Mouse (Mus musculus): ENCODE results near the gene Prkd1.

DNA sequence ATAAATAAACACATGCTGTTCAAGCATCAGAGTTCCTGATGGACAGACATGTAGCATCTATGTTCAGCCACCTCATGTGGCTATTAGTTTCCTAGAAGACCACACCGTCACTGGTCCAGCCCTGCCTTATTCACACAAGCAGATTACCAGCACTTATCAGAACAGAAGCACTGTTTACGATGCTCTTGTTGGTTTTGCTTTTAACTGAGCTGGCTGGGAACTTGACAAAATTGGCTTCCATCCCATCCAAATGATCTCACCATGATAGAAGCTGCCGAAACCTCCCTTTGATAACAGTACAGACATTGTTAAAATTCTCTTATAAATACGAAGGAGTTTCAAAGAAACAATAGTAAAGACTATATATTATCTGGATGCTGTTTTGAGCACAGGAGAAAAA lies 24.7 kb downstream of the Prkd1 start:
- no peak for TF ChIP-seq CTCF (IDR thresholded peaks at IDR 0.05; ENCODE audit: insufficient read depth, low read depth, low read length)
- no peak for TF ChIP-seq POLR2A (IDR thresholded peaks at IDR 0.05; ENCODE audit: insufficient read depth, low read depth, low read length)

Data from olfactory bulb, adult 2 months (tissue).